In the genomic region with DNA sequence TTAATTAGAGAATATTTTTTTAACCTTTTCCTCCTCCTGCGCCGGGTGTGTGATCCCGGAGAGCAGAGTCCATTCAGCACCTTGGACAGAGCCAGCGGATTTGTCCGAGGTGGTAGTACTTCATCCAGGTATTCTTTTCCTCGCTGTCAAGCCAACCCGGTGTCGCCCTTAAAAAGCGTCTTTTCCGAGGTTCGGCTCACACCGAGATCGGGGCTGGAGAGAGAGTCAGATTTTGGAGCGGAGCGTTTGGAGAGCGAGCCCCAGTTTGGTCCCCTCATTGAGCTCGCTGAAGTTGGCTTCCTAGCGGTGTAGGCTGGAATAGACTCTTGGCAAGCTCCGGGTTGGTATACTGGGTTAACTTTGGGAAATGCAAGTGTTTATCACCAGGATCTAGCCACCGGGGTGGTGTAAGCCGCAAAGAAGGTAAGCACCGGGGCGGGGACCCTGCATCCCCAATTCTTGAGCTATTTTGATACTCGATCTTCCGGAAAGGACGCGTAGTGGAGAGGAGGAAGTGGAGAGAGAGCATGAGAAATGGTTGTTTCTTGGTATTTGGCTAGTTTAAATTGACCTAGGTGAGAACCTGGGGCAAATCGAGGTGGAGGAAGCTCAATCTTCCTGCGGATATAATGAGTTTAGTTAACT, we compare ENCODE assay signal across 8 mouse cellular contexts. TPM values are rescaled to one million over a fixed set of nuclear protein-coding genes. Genes with fewer than 3 reads are reported as not detected.
DNase-seq lines count a peak whose midpoint lies in the region; ATAC-seq and TF ChIP-seq lines count a peak whose summit lies in the region.

No protein-coding gene starts in this region.

- peaks cover 31% of the 10 kb centered on the region for H3K4me1 ChIP-seq in heart, embryonic 15.5 days (replicated peaks)
- peaks cover 25% of the 10 kb centered on the region for H3K4me1 ChIP-seq in kidney, embryonic 16.5 days (ENCODE audit: insufficient read depth, low read length)
- H3K4me1 ChIP-seq in small intestine, adult 2 months (ENCODE audit: control insufficient read depth, insufficient read depth, insufficient read length, low read length) = no peaks in the 10 kb centered on the region

- no peak for TF ChIP-seq POLR2A in small intestine, adult 2 months (IDR thresholded peaks at IDR 0.05; ENCODE audit: low read depth, low read length)

- no peaks in the 10 kb centered on the region for H3K36me3 ChIP-seq in heart, embryonic 15.5 days
- H3K36me3 ChIP-seq in kidney, embryonic 16.5 days (ENCODE audit: insufficient read depth, low read length) = no peaks in the 10 kb centered on the region
- H3K36me3 ChIP-seq in small intestine, adult 2 months (ENCODE audit: control insufficient read depth, insufficient read depth, low read length) = no peaks in the 10 kb centered on the region

- H3K27ac ChIP-seq in heart, embryonic 15.5 days = no peak overlapping the region
- no peak overlapping the region for H3K27ac ChIP-seq in kidney, embryonic 16.5 days (ENCODE audit: low read length)
- no peak overlapping the region for H3K27ac ChIP-seq in small intestine, adult 2 months (ENCODE audit: insufficient read depth, low read depth, low read length)

- peak; percentile 14; the same call in 1 of the 2 replicates for TF ChIP-seq CTCF in small intestine, adult 2 months (IDR thresholded peaks at IDR 0.05; ENCODE audit: extremely low read depth, insufficient read length, insufficient replicate concordance, low read depth, low read length)

- peak overlapping the region; percentile 10; the same call in 1 of the 2 replicates for H3K4me3 ChIP-seq in heart, embryonic 15.5 days
- H3K4me3 ChIP-seq in kidney, embryonic 16.5 days (ENCODE audit: low read length) = no peak overlapping the region
- no peak overlapping the region for H3K4me3 ChIP-seq in small intestine, adult 2 months (ENCODE audit: low read depth, low read length)

- H3K27me3 ChIP-seq in heart, embryonic 15.5 days = peaks cover 71% of the 10 kb centered on the region
- peaks cover 85% of the 10 kb centered on the region for H3K27me3 ChIP-seq in kidney, embryonic 16.5 days (ENCODE audit: insufficient read depth, low read length)
- peaks cover 28% of the 10 kb centered on the region for H3K27me3 ChIP-seq in small intestine, adult 2 months (ENCODE audit: control insufficient read depth, insufficient read depth, low read length)

- DNase-seq in urinary bladder, adult 2 months (ENCODE audit: low spot score) = peak; percentile 23
- DNase-seq in urinary bladder, postnatal 10 days (ENCODE audit: low spot score) = no peak
- peak; percentile 48 to 66 for DNase-seq in cerebellum, postnatal 36 days
- peak; percentile 22 for DNase-seq in lung, postnatal 36 days
- no peak for DNase-seq in thymus, postnatal 0 days (ENCODE audit: low spot score)

- WGBS in heart, embryonic 15.5 days = 2% methylated on average over 29 of the region's 29 CpGs
- WGBS in kidney, embryonic 16.5 days = 2% methylated on average over 29 of the region's 29 CpGs
- 7% methylated on average over 29 of the region's 29 CpGs for WGBS in small intestine, adult 2 months

- no peak overlapping the region for H3K9ac ChIP-seq in heart, embryonic 15.5 days
- no peak overlapping the region for H3K9ac ChIP-seq in kidney, embryonic 16.5 days (replicated peaks; ENCODE audit: low read length)

- no peak for ATAC-seq in heart, embryonic 15.5 days (replicated peaks; ENCODE audit: insufficient number of reproducible peaks, insufficient read depth, low FRiP score, low read depth)
- ATAC-seq in kidney, embryonic 16.5 days (ENCODE audit: low FRiP score, low TSS enrichment) = peak; percentile 36; the same call in 1 of the 2 replicates

- H3K4me2 ChIP-seq in heart, embryonic 15.5 days = peak overlapping the region; percentile 51
- peak overlapping the region; percentile 5; the same call in 1 of the 2 replicates for H3K4me2 ChIP-seq in kidney, embryonic 16.5 days (replicated peaks; ENCODE audit: low read depth, low read length)

- no peaks in the 10 kb centered on the region for H3K9me3 ChIP-seq in heart, embryonic 15.5 days (replicated peaks)
- no peaks in the 10 kb centered on the region for H3K9me3 ChIP-seq in kidney, embryonic 16.5 days (ENCODE audit: low read length)

RNA-seq across cellular contexts. Expression of a gene that starts 1.6 kb away (rescaled TPM):
- 3.3 and 7.1 TPM in 2 replicates for polyA plus RNA-seq in urinary bladder, adult 2 months (2012; rRNA removed)
- polyA plus RNA-seq in heart, embryonic 15.5 days (2015; fragmentation: Nextera tagmentation; extraction: Ambion mirVana) = 0.50 and 0.96 TPM in 2 replicates
- 0.69 and 1.2 TPM in 2 replicates for polyA plus RNA-seq in kidney, embryonic 16.5 days (2015; fragmentation: Nextera tagmentation; extraction: Ambion mirVana)
- not detected in 2 replicates for polyA plus RNA-seq in small intestine, adult 2 months (2012; rRNA removed)
- polyA plus RNA-seq in thymus, postnatal 0 days (2015; fragmentation: Nextera tagmentation; extraction: Ambion mirVana) = 0.36 TPM in 2 replicates

Comparison
In these comparisons a context has a peak if more than half of its experiments do, and no peak if none do; other contexts are left out.
1. DNase-seq: peak in urinary bladder, adult 2 months (single experiment), cerebellum, postnatal 36 days (2 of 2) and lung, postnatal 36 days (single experiment); none in urinary bladder, postnatal 10 days (single experiment) and thymus, postnatal 0 days (single experiment).